Mouse (Mus musculus): ENCODE data around the gene Myom1. TPM values are rescaled to one million over a fixed set of nuclear protein-coding genes. Genes with fewer than 3 reads are reported as not detected.
A peak's percentile ranks its signal among the peaks of the same experiment; 100 is the strongest.

The Myom1 gene
- total and polyA plus RNA-seq, 2 experiments from 2014 or later = 238 to 392 TPM

DNA sequence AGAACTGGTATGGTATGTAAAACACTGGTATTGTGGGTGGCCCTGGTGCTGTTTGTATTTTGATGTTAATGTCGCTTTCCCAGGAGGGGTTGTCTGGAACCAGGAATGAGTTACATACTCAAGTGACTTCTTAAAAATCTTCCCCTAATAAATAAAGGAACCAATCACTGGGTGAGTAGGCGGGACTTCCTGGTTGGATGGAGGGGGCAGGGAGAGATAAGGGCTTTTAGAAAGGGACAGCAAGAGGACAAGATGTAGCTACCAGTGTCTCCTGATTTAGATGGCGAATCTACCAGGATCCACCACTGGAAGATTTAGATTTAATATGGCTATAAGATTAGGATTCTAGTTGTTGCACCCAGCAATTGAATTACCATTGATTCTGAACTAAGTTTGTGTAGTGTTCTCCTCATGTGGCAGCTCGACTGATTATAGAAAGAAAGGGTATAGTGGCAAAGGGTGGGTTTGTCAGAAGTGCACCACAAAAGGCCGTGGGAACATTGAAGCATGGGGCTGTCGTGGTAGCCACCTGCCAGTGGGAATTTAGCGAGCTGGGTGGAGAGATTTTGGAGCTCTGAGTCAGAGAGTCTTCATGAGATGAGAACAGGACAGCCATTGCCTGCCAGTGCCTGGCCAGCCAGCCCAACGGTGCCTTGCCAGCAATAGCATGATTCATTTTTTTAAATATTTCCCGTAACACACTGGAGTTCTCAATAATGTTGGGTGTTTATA is 9.7 kb downstream of the Myom1 start:
- no peak overlapping the region for H3K9ac ChIP-seq (replicated peaks; ENCODE audit: low read depth, low read length)
- H3K27ac ChIP-seq (ENCODE audit: low read depth) = no peak overlapping the region
- TF ChIP-seq CTCF (IDR thresholded peaks at IDR 0.05; ENCODE audit: low read depth) = no peak
- no peak for TF ChIP-seq EP300 (IDR thresholded peaks at IDR 0.05; ENCODE audit: low read depth)
- H3K4me1 ChIP-seq (ENCODE audit: control insufficient read depth, insufficient read depth) = peaks cover 18% of the 10 kb centered on the region
- no peak overlapping the region for H3K4me3 ChIP-seq (ENCODE audit: low read depth, low read length)
- no peak overlapping the region for H3K4me2 ChIP-seq (ENCODE audit: low read depth, low read length)
- H3K9me3 ChIP-seq (replicated peaks; ENCODE audit: control insufficient read depth, low read length) = no peaks in the 10 kb centered on the region
- H3K36me3 ChIP-seq (replicated peaks; ENCODE audit: control insufficient read depth, insufficient read depth, low read length) = no peaks in the 10 kb centered on the region
- DNase-seq (ENCODE audit: low spot score) = peak; percentile 3
- H3K27me3 ChIP-seq (ENCODE audit: control insufficient read depth, insufficient read depth, low read length) = no peaks in the 10 kb centered on the region
- 79% methylated on average over 9 of the region's 9 CpGs for WGBS
- ATAC-seq (ENCODE audit: insufficient read depth, low read depth) = no peak

DNA sequence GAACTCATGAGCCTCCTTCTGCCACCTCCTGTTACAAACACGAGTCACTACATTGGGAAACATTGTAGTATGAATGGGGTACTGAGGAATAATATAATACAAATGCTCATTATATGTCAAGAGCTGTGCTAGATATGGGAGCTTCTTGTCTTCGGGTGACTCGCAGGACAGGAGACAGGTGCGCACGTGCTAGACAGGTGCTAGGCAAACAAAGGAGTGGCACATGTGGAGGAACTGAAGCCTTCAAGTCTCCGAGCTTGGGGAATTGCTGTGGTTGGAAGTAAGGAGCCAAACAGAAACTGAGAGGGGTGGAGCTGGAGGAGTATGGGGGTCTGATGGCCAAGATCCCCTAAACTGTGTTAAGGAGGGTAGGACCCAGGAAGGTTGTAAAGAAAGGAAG is 10.7 kb downstream of the Myom1 start:
- no peaks in the 10 kb centered on the region for H3K9me3 ChIP-seq (replicated peaks; ENCODE audit: control insufficient read depth, low read length)
- ATAC-seq (ENCODE audit: insufficient read depth, low read depth) (no peak), DNase-seq (ENCODE audit: low spot score) (no peak)
- no peak overlapping the region for H3K9ac ChIP-seq (replicated peaks; ENCODE audit: low read depth, low read length)
- no peak overlapping the region for H3K4me2 ChIP-seq (ENCODE audit: low read depth, low read length)
- H3K27me3 ChIP-seq (ENCODE audit: control insufficient read depth, insufficient read depth, low read length) = no peaks in the 10 kb centered on the region
- H3K4me1 ChIP-seq (ENCODE audit: control insufficient read depth, insufficient read depth) = peaks cover 18% of the 10 kb centered on the region
- no peaks in the 10 kb centered on the region for H3K36me3 ChIP-seq (replicated peaks; ENCODE audit: control insufficient read depth, insufficient read depth, low read length)
- H3K4me3 ChIP-seq (ENCODE audit: low read depth, low read length) = no peak overlapping the region
- H3K27ac ChIP-seq (ENCODE audit: low read depth) = no peak overlapping the region
- 88% methylated on average over 6 of the region's 6 CpGs for WGBS
- TF ChIP-seq CTCF (IDR thresholded peaks at IDR 0.05; ENCODE audit: low read depth) (no peak), EP300 (IDR thresholded peaks at IDR 0.05; ENCODE audit: low read depth) (no peak)

DNA sequence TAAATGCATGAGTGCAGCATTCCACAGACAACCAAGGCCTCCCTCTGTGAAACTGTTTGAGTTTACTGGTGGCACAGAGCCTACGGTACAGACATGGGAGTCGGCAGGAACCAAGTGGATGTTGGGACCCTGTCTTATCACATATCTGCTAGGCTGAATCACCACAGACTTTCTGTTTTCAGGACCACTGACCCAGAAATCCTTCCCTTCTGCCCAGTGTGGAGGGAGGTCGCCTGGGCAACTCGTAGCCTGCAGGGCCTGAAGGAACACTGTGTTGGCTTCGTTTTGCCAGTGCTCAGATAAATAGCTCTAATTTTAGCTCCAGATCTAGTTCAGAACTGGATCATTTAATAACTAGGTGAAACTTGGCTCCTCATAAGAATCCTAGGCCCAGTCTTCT is 12.5 kb downstream of the Myom1 start:
- Histone ChIP-seq H3K27ac (ENCODE audit: low read depth) (peak overlapping the region; percentile 82), H3K4me3 (ENCODE audit: low read depth, low read length) (no peak overlapping the region), H3K36me3 (replicated peaks; ENCODE audit: control insufficient read depth, insufficient read depth, low read length) (no peaks in the 10 kb centered on the region), H3K9me3 (replicated peaks; ENCODE audit: control insufficient read depth, low read length) (no peaks in the 10 kb centered on the region), H3K9ac (replicated peaks; ENCODE audit: low read depth, low read length) (0 out of 2 replicates have a peak overlapping the region, but pooled peaks have one; percentile 22), H3K27me3 (ENCODE audit: control insufficient read depth, insufficient read depth, low read length) (no peaks in the 10 kb centered on the region), H3K4me2 (ENCODE audit: low read depth, low read length) (peak overlapping the region; percentile 22; the same call in 1 of the 2 replicates), H3K4me1 (ENCODE audit: control insufficient read depth, insufficient read depth) (peaks cover 18% of the 10 kb centered on the region)
- WGBS = 17% methylated on average over 5 of the region's 5 CpGs
- ATAC-seq (ENCODE audit: insufficient read depth, low read depth) (0 out of 2 replicates have a peak, but pooled peaks have one; percentile 15), DNase-seq (ENCODE audit: low spot score) (no peak)
- TF ChIP-seq CTCF (IDR thresholded peaks at IDR 0.05; ENCODE audit: low read depth) = no peak
- TF ChIP-seq EP300 (IDR thresholded peaks at IDR 0.05; ENCODE audit: low read depth) = no peak

DNA sequence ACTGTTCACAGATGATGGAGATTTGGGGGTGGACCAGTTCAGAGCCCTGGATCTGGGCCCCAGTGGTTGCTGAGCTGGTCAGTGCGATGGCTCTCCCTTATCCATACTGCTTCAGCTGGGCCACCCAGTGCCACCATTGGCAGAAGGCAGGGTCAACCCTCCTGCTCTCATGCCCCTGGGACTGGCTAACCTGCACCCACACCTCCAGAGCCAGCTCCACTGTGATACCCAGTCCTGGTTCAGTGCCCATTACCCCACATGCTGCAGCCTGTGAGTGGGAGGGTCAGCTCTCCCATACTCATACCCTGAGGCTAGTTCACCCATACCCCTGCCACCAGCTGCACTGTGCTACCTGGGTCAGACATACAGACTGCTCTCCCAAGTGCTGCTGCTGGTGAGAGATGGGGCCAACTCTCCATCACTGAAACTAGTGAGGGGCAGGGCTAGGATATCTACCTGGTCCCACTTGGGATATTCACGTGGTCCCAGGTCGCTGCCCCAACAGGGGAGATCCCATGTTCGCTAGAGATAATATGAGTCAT is 15.1 kb downstream of the Myom1 start:
- Histone ChIP-seq H3K9me3 (replicated peaks; ENCODE audit: control insufficient read depth, low read length) (no peaks in the 10 kb centered on the region), H3K27me3 (ENCODE audit: control insufficient read depth, insufficient read depth, low read length) (no peaks in the 10 kb centered on the region), H3K4me1 (ENCODE audit: control insufficient read depth, insufficient read depth) (peaks cover 18% of the 10 kb centered on the region), H3K4me3 (ENCODE audit: low read depth, low read length) (no peak overlapping the region), H3K36me3 (replicated peaks; ENCODE audit: control insufficient read depth, insufficient read depth, low read length) (no peaks in the 10 kb centered on the region), H3K27ac (ENCODE audit: low read depth) (no peak overlapping the region), H3K9ac (replicated peaks; ENCODE audit: low read depth, low read length) (no peak overlapping the region), H3K4me2 (ENCODE audit: low read depth, low read length) (no peak overlapping the region)
- TF ChIP-seq EP300 (IDR thresholded peaks at IDR 0.05; ENCODE audit: low read depth) (no peak), CTCF (IDR thresholded peaks at IDR 0.05; ENCODE audit: low read depth) (no peak)
- no peak for DNase-seq (ENCODE audit: low spot score)
- WGBS = 95% methylated on average over 4 of the region's 4 CpGs
- no peak for ATAC-seq (ENCODE audit: insufficient read depth, low read depth)

DNA sequence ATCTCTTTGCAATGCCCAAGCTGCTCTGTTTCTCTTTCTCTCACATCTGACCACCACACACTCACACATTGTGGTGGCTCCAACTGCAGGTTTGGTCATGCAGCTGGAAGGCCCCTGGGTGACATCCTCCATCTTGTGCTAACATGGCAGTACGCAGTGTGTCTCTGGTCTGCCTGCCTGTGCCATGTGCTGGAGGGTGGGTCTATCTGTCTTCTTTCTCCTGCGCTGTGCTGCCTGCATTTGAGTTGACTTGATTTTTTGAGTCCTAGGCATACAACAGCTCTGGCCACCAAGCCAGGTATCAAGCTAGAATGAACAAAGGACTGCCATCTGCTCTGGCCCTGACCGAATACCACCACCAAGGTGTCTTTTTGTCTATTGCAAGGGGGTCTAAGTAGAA is 15.7 kb downstream of the Myom1 start:
- Histone ChIP-seq H3K9ac (replicated peaks; ENCODE audit: low read depth, low read length) (no peak overlapping the region), H3K27me3 (ENCODE audit: control insufficient read depth, insufficient read depth, low read length) (no peaks in the 10 kb centered on the region), H3K4me2 (ENCODE audit: low read depth, low read length) (peak overlapping the region; percentile 74; the same call in 1 of the 2 replicates), H3K36me3 (replicated peaks; ENCODE audit: control insufficient read depth, insufficient read depth, low read length) (peaks cover 4% of the 10 kb centered on the region), H3K4me1 (ENCODE audit: control insufficient read depth, insufficient read depth) (peaks cover 22% of the 10 kb centered on the region), H3K27ac (ENCODE audit: low read depth) (peak overlapping the region; percentile 99; the same call in 1 of the 2 replicates), H3K4me3 (ENCODE audit: low read depth, low read length) (no peak overlapping the region), H3K9me3 (replicated peaks; ENCODE audit: control insufficient read depth, low read length) (no peaks in the 10 kb centered on the region)
- no peak for TF ChIP-seq CTCF (IDR thresholded peaks at IDR 0.05; ENCODE audit: low read depth)
- TF ChIP-seq EP300 (IDR thresholded peaks at IDR 0.05; ENCODE audit: low read depth) = no peak
- no peak for DNase-seq (ENCODE audit: low spot score)
- no peak for ATAC-seq (ENCODE audit: insufficient read depth, low read depth)
- WGBS = 85% methylated on average over 3 of the region's 3 CpGs
